Mouse (Mus musculus) limb, embryonic 14.5 days (tissue): ENCODE results near the gene Mlxip. TPM values are rescaled to one million over a fixed set of nuclear protein-coding genes. Genes with fewer than 3 reads are reported as not detected.
A peak's percentile ranks its signal among the peaks of the same experiment; 100 is the strongest.

ENCODE experiments used
- ATAC-seq: fragments of 200-750 bp; cut with Nextera tagmentation; 2 replicates; pipeline ENCODE4 v1.8.0; 2017; ENCODE audit warnings: low read depth, moderate number of reproducible peaks, moderate TSS enrichment; ENCODE audit not compliant: low FRiP score
- DNase-seq: peaks from one replicate; pipeline ENCODE4 v3.0.0-alpha.2; 2015; ENCODE audit warnings: low spot score
- H3K27ac ChIP-seq: fragments of 300-500 bp; sonication (generic); replicated peaks from 2 replicates; pipeline ENCODE4 v1.5.1; 2014; ENCODE audit warnings: low read depth, mild to moderate bottlenecking, low read length, moderate library complexity, mixed read lengths
- H3K27me3 ChIP-seq: fragments of 300-500 bp; sonication (generic); 2 replicates; pipeline ENCODE4 v1.6.1; 2014; ENCODE audit warnings: low read length, mixed read lengths; ENCODE audit not compliant: control insufficient read depth, insufficient read depth
- H3K36me3 ChIP-seq: fragments of 300-500 bp; sonication (generic); 2 replicates; pipeline ENCODE4 v1.6.1; 2014; ENCODE audit warnings: mild to moderate bottlenecking, low read length, moderate library complexity, mixed read lengths; ENCODE audit not compliant: control insufficient read depth, insufficient read depth
- H3K4me1 ChIP-seq: fragments of 300-500 bp; sonication (generic); 2 replicates; pipeline ENCODE4 v1.6.1; 2014; ENCODE audit warnings: antibody characterized with exemption, low read length, mixed read lengths; ENCODE audit not compliant: control insufficient read depth, insufficient read depth
- H3K4me2 ChIP-seq: fragments of 300-500 bp; sonication (generic); replicated peaks from 2 replicates; pipeline ENCODE4 v1.6.1; 2014; ENCODE audit warnings: low read depth, mild to moderate bottlenecking, low read length, moderate library complexity; ENCODE audit not compliant: severe bottlenecking
- H3K4me3 ChIP-seq: fragments of 300-500 bp; sonication (generic); replicated peaks from 2 replicates; pipeline ENCODE4 v1.5.1; 2014; ENCODE audit warnings: low read length
- H3K9ac ChIP-seq: fragments of 300-500 bp; sonication (generic); 2 replicates; pipeline ENCODE4 v1.6.1; 2014; ENCODE audit warnings: mild to moderate bottlenecking, low read depth, low read length, moderate library complexity; ENCODE audit not compliant: severe bottlenecking
- H3K9me3 ChIP-seq: fragments of 300-500 bp; sonication (generic); 2 replicates; pipeline ENCODE4 v1.6.1; 2016; ENCODE audit warnings: low read length; ENCODE audit not compliant: control insufficient read depth
- POLR2A ChIP-seq: fragments of 200-500 bp; IDR thresholded peaks from 2 replicates; pipeline ENCODE4 v1.8.0; 2012; ENCODE audit warnings: inconsistent platforms, mild to moderate bottlenecking, moderate library complexity, borderline replicate concordance; ENCODE audit not compliant: insufficient read depth, insufficient read length; ENCODE audit errors: extremely low read depth
- WGBS: fragments of 180-500 bp; shearing (Covaris S2); extraction: QIAGEN DNeasy Blood & Tissue Kit; methylation state at CpG from one replicate; pipeline ENCODE4 v1.1.7; 2014; 5-methylcytosine and 5-hydroxymethylcytosine counted together
- polyA plus RNA-seq, 2 experiments: library from polyadenylated mRNA; depleted of rRNA in 1 of 2; stranded (reverse) in 1 of 2; unstranded in 1 of 2; fragments of >200 nt; fragmentation: Nextera tagmentation in 1 of 2; extraction: Ambion mirVana in 1 of 2; gene quantifications; 2 replicates each; pipeline versions ENCODE4 v1.2.1 to v1.2.3; 2012 to 2014

The Mlxip gene
- polyA plus RNA-seq, 2 experiments: 16.5 to 28.3 TPM

DNA sequence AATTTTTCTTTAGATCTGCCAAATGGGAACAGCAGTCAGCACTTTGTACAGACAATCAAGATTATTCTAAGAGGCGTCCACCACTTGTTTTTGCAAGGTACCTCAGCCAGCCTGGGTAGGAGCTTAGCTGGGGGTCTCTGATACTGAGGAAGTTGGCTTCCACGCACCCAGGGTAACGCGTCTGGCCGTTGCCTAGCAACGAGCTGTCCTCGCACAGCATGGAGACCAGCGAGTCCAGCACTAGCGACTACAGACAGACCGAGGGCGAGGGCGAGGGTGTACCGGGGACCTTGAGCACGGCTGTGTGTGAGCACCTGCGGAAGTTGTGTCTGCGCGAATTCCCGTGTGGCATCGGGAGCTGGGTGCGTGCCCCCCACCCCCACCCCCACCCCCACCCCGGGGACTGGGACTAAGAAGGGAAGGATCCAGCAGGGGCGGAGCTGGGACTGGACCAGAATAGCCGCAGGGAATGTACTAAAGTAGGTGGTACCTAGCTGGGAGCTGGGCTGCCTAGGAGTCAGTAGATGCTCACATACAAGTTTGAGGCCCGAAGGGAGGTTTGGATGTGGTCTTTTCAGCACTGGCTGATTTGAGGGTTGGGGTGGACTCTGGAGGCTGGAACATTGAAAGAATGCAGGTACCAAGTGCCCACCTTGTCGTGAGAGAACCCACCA lies 94.7 kb downstream of the Mlxip start, which contains the start of the genes Lrrc43 and Il31:
TSS of gene Lrrc43 (plus strand) at position 194 of the 674 bp plus-strand sequence.
TSS of gene Il31 (minus strand) at position 378 of the 674 bp plus-strand sequence.
- WGBS: 11% methylated on average over 25 of the region's 25 CpGs
- Histone ChIP-seq H3K9me3 (no peaks in the 10 kb centered on the region), H3K4me2 (peak within 1 kb of the TSS; percentile 28; the same call in 1 of the 2 replicates), H3K9ac (peak within 1 kb of the TSS; percentile 36; the same call in 1 of the 2 replicates), H3K36me3 (no peaks in the 10 kb centered on the region), H3K27me3 (no peaks in the 10 kb centered on the region), H3K27ac (no peak within 1 kb of the TSS), H3K4me3 (no peak within 1 kb of the TSS), H3K4me1 (no peaks in the 10 kb centered on the region; the same call in 1 of the 2 replicates)
- no peak for TF ChIP-seq POLR2A
- DNase-seq (no peak), ATAC-seq (no peak)

DNA sequence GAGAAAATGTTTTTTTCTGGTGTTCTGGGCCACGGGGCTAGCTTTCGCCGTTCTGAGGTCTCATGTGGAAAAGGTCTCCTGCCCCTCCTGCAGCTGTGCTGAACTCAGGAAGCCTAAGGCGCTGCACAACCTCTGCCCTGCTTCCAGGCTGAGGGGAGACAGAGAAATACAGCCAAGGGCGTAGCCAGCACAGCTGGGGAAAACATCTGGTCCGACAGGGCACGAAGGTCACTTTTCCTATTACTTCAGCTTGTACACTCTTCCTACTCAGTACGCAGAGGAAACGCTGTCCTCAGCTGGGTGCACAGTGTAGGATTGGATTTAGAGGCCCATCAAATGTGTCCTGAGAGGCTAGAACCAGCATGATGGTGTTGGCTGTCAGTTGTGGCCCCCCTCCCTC lies 95.3 kb downstream of the Mlxip start:
- Histone ChIP-seq H3K4me2 (no peak overlapping the region), H3K27ac (no peak overlapping the region), H3K9me3 (no peaks in the 10 kb centered on the region), H3K36me3 (no peaks in the 10 kb centered on the region), H3K27me3 (no peaks in the 10 kb centered on the region), H3K4me1 (no peaks in the 10 kb centered on the region; the same call in 1 of the 2 replicates), H3K4me3 (no peak overlapping the region), H3K9ac (no peak overlapping the region)
- DNase-seq (no peak), ATAC-seq (no peak)
- WGBS: 34% methylated on average over 9 of the region's 9 CpGs
- no peak for TF ChIP-seq POLR2A

GRCm38 (mm10) chr5:123499717-123500116 lies 105.1 kb downstream of the Mlxip start:
- WGBS: 35% methylated on average over 4 of the region's 4 CpGs
- no peak for ATAC-seq
- Histone ChIP-seq H3K4me1 (0 out of 2 replicates have a peak, but pooled peaks cover 3% of the 10 kb centered on the region), H3K9me3 (no peaks in the 10 kb centered on the region), H3K27me3 (no peaks in the 10 kb centered on the region), H3K4me2 (no peak overlapping the region), H3K9ac (no peak overlapping the region), H3K4me3 (no peak overlapping the region), H3K27ac (no peak overlapping the region), H3K36me3 (no peaks in the 10 kb centered on the region)
- DNase-seq: no peak
- no peak for TF ChIP-seq POLR2A

DNA sequence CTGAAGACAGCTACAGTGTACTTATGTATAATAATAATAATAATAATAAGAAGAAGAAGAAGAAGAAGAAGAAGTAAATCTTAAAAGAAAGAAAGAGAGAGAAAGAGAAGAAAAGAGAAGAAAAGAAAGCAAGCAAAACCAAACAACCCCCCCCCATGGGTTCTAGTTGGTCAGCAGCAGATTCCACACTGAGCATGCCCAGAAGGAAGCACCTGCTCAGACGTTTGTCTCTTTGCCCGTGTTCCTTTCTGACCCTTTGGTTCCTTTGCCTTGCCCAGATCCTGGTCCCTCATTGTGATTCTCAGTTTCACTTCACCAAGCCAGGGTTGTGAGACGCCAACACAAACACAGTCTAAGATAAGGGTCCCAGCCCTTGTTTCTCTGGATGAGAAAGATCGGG lies 107.4 kb downstream of the Mlxip start:
- WGBS: 85% methylated on average over 4 of the region's 4 CpGs
- Histone ChIP-seq H3K27me3 (no peaks in the 10 kb centered on the region), H3K9ac (no peak overlapping the region), H3K4me2 (no peak overlapping the region), H3K27ac (no peak overlapping the region), H3K4me1 (0 out of 2 replicates have a peak, but pooled peaks cover 3% of the 10 kb centered on the region), H3K9me3 (no peaks in the 10 kb centered on the region), H3K36me3 (no peaks in the 10 kb centered on the region), H3K4me3 (no peak overlapping the region)
- ATAC-seq (no peak), DNase-seq (no peak)
- TF ChIP-seq POLR2A: no peak

Other genes starting within 250 kb of the Mlxip start
- 44.0 and 47.0 TPM in 2 replicates for gene Psmd9, start 225.4 kb upstream of the Mlxip start, polyA plus RNA-seq (2012; rRNA removed)
- 61.1 and 65.1 TPM in 2 replicates for gene Psmd9, start 225.4 kb upstream of the Mlxip start, polyA plus RNA-seq (2014; fragmentation: Nextera tagmentation; extraction: Ambion mirVana)
- not detected in 2 replicates for gene Hpd, start 212.1 kb upstream of the Mlxip start, polyA plus RNA-seq (2012; rRNA removed)
- gene Hpd, start 212.1 kb upstream of the Mlxip start, polyA plus RNA-seq (2014; fragmentation: Nextera tagmentation; extraction: Ambion mirVana): not detected in 2 replicates
- 0.86 and 0.87 TPM in 2 replicates for gene Wdr66, start 142.7 kb upstream of the Mlxip start, polyA plus RNA-seq (2012; rRNA removed)
- 0.50 and 0.53 TPM in 2 replicates for gene Wdr66, start 142.7 kb upstream of the Mlxip start, polyA plus RNA-seq (2014; fragmentation: Nextera tagmentation; extraction: Ambion mirVana)
- 28.3 and 31.4 TPM in 2 replicates for gene Bcl7a, start 51.0 kb upstream of the Mlxip start, polyA plus RNA-seq (2012; rRNA removed)
- gene Bcl7a, start 51.0 kb upstream of the Mlxip start, polyA plus RNA-seq (2014; fragmentation: Nextera tagmentation; extraction: Ambion mirVana): 20.1 and 25.4 TPM in 2 replicates
- gene Lrrc43, start 94.5 kb downstream of the Mlxip start, polyA plus RNA-seq (2012; rRNA removed): not detected in 2 replicates
- gene Lrrc43, start 94.5 kb downstream of the Mlxip start, polyA plus RNA-seq (2014; fragmentation: Nextera tagmentation; extraction: Ambion mirVana): not detected in 2 replicates
- not detected in 2 replicates for gene Il31, start 94.7 kb downstream of the Mlxip start, polyA plus RNA-seq (2012; rRNA removed)
- gene Il31, start 94.7 kb downstream of the Mlxip start, polyA plus RNA-seq (2014; fragmentation: Nextera tagmentation; extraction: Ambion mirVana): not detected in 2 replicates
- 1.8 and 2.0 TPM in 2 replicates for gene B3gnt4, start 115.7 kb downstream of the Mlxip start, polyA plus RNA-seq (2012; rRNA removed)
- gene B3gnt4, start 115.7 kb downstream of the Mlxip start, polyA plus RNA-seq (2014; fragmentation: Nextera tagmentation; extraction: Ambion mirVana): 0.34 and 1.2 TPM in 2 replicates
- 85.2 and 92.3 TPM in 2 replicates for gene Diablo, start 129.4 kb downstream of the Mlxip start, polyA plus RNA-seq (2012; rRNA removed)
- 97.4 and 107 TPM in 2 replicates for gene Diablo, start 129.4 kb downstream of the Mlxip start, polyA plus RNA-seq (2014; fragmentation: Nextera tagmentation; extraction: Ambion mirVana)
- 3.9 and 6.1 TPM in 2 replicates for gene Gm49027, start 130.7 kb downstream of the Mlxip start, polyA plus RNA-seq (2012; rRNA removed)
- 0.41 and 0.55 TPM in 2 replicates for gene Gm49027, start 130.7 kb downstream of the Mlxip start, polyA plus RNA-seq (2014; fragmentation: Nextera tagmentation; extraction: Ambion mirVana)
- 21.4 and 22.3 TPM in 2 replicates for gene Vps33a, start 178.2 kb downstream of the Mlxip start, polyA plus RNA-seq (2012; rRNA removed)
- gene Vps33a, start 178.2 kb downstream of the Mlxip start, polyA plus RNA-seq (2014; fragmentation: Nextera tagmentation; extraction: Ambion mirVana): 31.0 and 33.3 TPM in 2 replicates